Mouse (Mus musculus): ENCODE data around the gene Dicer1.

DNA sequence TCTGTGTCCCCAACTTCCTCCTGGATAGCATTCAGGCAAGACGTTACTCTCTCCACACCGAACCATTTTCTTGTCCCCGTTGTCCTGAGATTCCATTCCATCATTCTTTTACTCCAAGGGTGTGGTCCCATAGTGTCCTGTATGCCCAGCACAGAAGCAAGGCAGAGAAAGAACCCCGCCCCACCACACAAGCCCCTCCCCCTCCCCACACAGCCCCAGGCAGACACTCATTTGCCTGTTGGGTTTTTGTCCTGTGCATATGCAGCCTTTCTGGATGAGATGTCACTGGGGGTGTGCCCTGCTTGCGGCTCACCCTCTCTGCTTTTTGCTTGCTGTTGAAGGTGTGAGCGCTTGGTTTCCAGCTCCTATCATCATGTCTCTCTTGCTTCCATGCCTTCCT, 103.4 kb downstream of the Dicer1 start:
- TF ChIP-seq CTCF (IDR thresholded peaks at IDR 0.05; ENCODE audit: extremely low read depth, insufficient read depth, low read length) (no peak), POLR2A (IDR thresholded peaks at IDR 0.05; ENCODE audit: extremely low read depth, insufficient read depth, low read length) (no peak)

Data from cortical plate, adult 2 months (tissue).